In the genomic region with DNA sequence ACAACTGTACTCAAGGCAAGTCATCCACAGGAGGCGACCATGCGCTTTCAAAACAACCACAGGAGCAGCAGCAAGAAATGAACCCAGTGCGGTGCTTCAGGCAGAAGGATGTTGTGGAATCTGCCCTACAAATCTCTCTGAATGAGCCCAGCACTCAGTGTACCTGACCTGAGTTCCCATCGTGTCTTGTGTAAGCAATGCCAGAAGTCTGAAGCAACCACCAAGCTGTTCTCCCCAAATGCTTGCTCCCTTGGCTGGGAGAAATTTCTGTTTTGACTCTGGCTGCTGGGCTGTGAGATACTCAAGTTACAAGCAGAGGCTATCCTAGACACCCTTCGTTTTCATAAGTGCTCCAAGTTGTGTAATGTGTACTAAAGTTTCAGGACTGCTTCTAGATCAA, we compare ENCODE assay signal across 20 mouse cellular contexts. TPM values are rescaled to one million over a fixed set of nuclear protein-coding genes. Genes with fewer than 3 reads are reported as not detected.
"Had no signal": no experiment of that assay in that cellular context is flagged by ENCODE, and none has a peak within 500 bp of the region (broad histone marks: within the 10 kb centered on the region; RNA-seq: fewer than 3 reads in every experiment).

No protein-coding gene starts in this region.

- H3K27ac ChIP-seq: layer of hippocampus, adult 2 months; left cerebral cortex, adult 2 months; limb, embryonic 10.5 days; liver, embryonic 15.5 days; midbrain, embryonic 15.5 days; stomach, postnatal 0 days had no signal

- H3K36me3 ChIP-seq: limb, embryonic 10.5 days; liver, embryonic 15.5 days; midbrain, embryonic 15.5 days had no signal

- DNase-seq: kidney, adult 18-20 months; kidney, postnatal 10 days; kidney, postnatal 4 days; lung, adult 2 months; lung, postnatal 36 days; right cerebral cortex, postnatal 14 days; thymus, adult 2 months; thymus, postnatal 25 days had no signal

- ATAC-seq: lung, postnatal 0 days; midbrain, embryonic 15.5 days had no signal

- H3K4me3 ChIP-seq: layer of hippocampus, adult 2 months; left cerebral cortex, adult 2 months; limb, embryonic 10.5 days; liver, embryonic 15.5 days; midbrain, embryonic 15.5 days had no signal

RNA-seq across cellular contexts. Expression of gene Nkx1-2, which starts 6.3 kb away (rescaled TPM):
- total RNA-seq: layer of hippocampus, adult 2 months; layer of hippocampus, postnatal 14 days; left cerebral cortex, adult 2 months; left cerebral cortex, postnatal 14 days; megakaryocyte progenitor cell, adult 5-6 weeks had no signal
- polyA plus RNA-seq: kidney, embryonic 14.5 days; limb, embryonic 10.5 days; liver, embryonic 11.5 days; liver, embryonic 15.5 days; lung, adult 2 months; lung, postnatal 0 days; stomach, postnatal 0 days had no signal
